Mouse (Mus musculus) liver, embryonic 16.5 days (tissue): Measurements from ENCODE around the gene Acvr1. TPM values are rescaled to one million over a fixed set of nuclear protein-coding genes. Genes with fewer than 3 reads are reported as not detected.

Source experiments
- ATAC-seq: fragments of 200-750 bp; cut with Nextera tagmentation; 2 replicates; pipeline ENCODE4 v1.8.0; 2017; ENCODE audit warnings: low read depth, mild to moderate bottlenecking, moderate number of reproducible peaks, moderate library complexity
- H3K27ac ChIP-seq: fragments of 300-500 bp; sonication (generic); 2 replicates; pipeline ENCODE4 v1.5.1; 2014; ENCODE audit warnings: mild to moderate bottlenecking, low read length
- H3K27me3 ChIP-seq: fragments of 300-500 bp; sonication (generic); 2 replicates; pipeline ENCODE4 v1.6.1; 2014; ENCODE audit warnings: low read depth, low read length, mixed read lengths; ENCODE audit not compliant: control insufficient read depth, insufficient read depth
- H3K36me3 ChIP-seq: fragments of 300-500 bp; sonication (generic); 2 replicates; pipeline ENCODE4 v1.6.1; 2014; ENCODE audit warnings: mild to moderate bottlenecking; ENCODE audit not compliant: control insufficient read depth, insufficient read depth
- H3K4me1 ChIP-seq: fragments of 300-500 bp; sonication (generic); 2 replicates; pipeline ENCODE4 v1.6.1; 2014; ENCODE audit warnings: low read depth, low read length, mixed read lengths; ENCODE audit not compliant: control insufficient read depth
- H3K4me2 ChIP-seq: fragments of 300-500 bp; sonication (generic); 2 replicates; pipeline ENCODE4 v1.6.1; 2014; ENCODE audit warnings: low read depth, low read length, mixed read lengths
- H3K4me3 ChIP-seq: fragments of 300-500 bp; sonication (generic); 2 replicates; pipeline ENCODE4 v1.5.1; 2014; ENCODE audit warnings: low read depth, mild to moderate bottlenecking, low read length
- H3K9ac ChIP-seq: fragments of 300-500 bp; sonication (generic); 2 replicates; pipeline ENCODE4 v1.6.1; 2014; ENCODE audit warnings: low read depth, low read length
- H3K9me3 ChIP-seq: fragments of 300-500 bp; sonication (generic); replicated peaks from 2 replicates; pipeline ENCODE4 v1.6.1; 2016; ENCODE audit warnings: low read length; ENCODE audit not compliant: control insufficient read depth
- WGBS: fragments of 180-500 bp; shearing (Covaris S2); extraction: QIAGEN DNeasy Blood & Tissue Kit; methylation state at CpG from one replicate; pipeline ENCODE4 v1.1.7; 2014; ENCODE audit not compliant: insufficient replicate concordance; 5-methylcytosine and 5-hydroxymethylcytosine counted together
- polyA plus RNA-seq: library from polyadenylated mRNA; unstranded; fragments of >200 nt; fragmentation: Nextera tagmentation; extraction: Ambion mirVana; gene quantifications from 2 replicates; pipeline ENCODE4 v1.2.1, GENCODE M21; 2015

Acvr1 gene
- polyA plus RNA-seq, 1 experiment from 2014 or later: 2.0 TPM

GRCm38 (mm10) chr2:58520727-58521126 lies 46.2 kb downstream of the Acvr1 start:
- Histone ChIP-seq H3K9ac (no peak overlapping the region), H3K9me3 (no peaks in the 10 kb centered on the region), H3K27ac (no peak overlapping the region), H3K4me1 (no peaks in the 10 kb centered on the region), H3K4me2 (no peak overlapping the region), H3K27me3 (no peaks in the 10 kb centered on the region), H3K4me3 (no peak overlapping the region), H3K36me3 (no peaks in the 10 kb centered on the region)
- 63% methylated on average over 9 of the region's 9 CpGs for WGBS
- ATAC-seq: no peak

- WGBS: 65% methylated on average over 1 of the region's 1 CpGs
These were observed 48.4 kb downstream of the Acvr1 start for GRCm38 (mm10) chr2:58518517-58518916.

GRCm38 (mm10) chr2:58516920-58517319 lies 50.0 kb downstream of the Acvr1 start:
- no peak for ATAC-seq
- 47% methylated on average over 6 of the region's 6 CpGs for WGBS
- H3K27ac ChIP-seq: no peak overlapping the region
- H3K4me1 ChIP-seq: no peaks in the 10 kb centered on the region; the same call in 1 of the 2 replicates
- no peaks in the 10 kb centered on the region for H3K9me3 ChIP-seq
- no peak overlapping the region for H3K9ac ChIP-seq
- H3K27me3 ChIP-seq: no peaks in the 10 kb centered on the region
- no peak overlapping the region for H3K4me3 ChIP-seq
- no peak overlapping the region for H3K4me2 ChIP-seq
- no peaks in the 10 kb centered on the region for H3K36me3 ChIP-seq

More at GRCm38 (mm10) chr2:58518517-58518916, 48.4 kb downstream of the Acvr1 start:
- H3K9ac ChIP-seq: no peak overlapping the region
- H3K4me3 ChIP-seq: no peak overlapping the region
- no peak overlapping the region for H3K4me2 ChIP-seq
- H3K27me3 ChIP-seq: no peaks in the 10 kb centered on the region
- H3K4me1 ChIP-seq: no peaks in the 10 kb centered on the region; the same call in 1 of the 2 replicates
- H3K36me3 ChIP-seq: no peaks in the 10 kb centered on the region
- no peaks in the 10 kb centered on the region for H3K9me3 ChIP-seq
- ATAC-seq: no peak
- H3K27ac ChIP-seq: no peak overlapping the region

GRCm38 (mm10) chr2:58516000-58516399 lies 51.0 kb downstream of the Acvr1 start:
- H3K9ac ChIP-seq: no peak overlapping the region
- no peaks in the 10 kb centered on the region; the same call in 1 of the 2 replicates for H3K4me1 ChIP-seq
- H3K4me2 ChIP-seq: no peak overlapping the region
- H3K36me3 ChIP-seq: no peaks in the 10 kb centered on the region
- no peak overlapping the region for H3K27ac ChIP-seq
- no peaks in the 10 kb centered on the region for H3K27me3 ChIP-seq
- H3K9me3 ChIP-seq: no peaks in the 10 kb centered on the region
- WGBS: 37% methylated on average over 15 of the region's 15 CpGs
- no peak overlapping the region for H3K4me3 ChIP-seq
- ATAC-seq: no peak

GRCm38 (mm10) chr2:58514489-58514888 lies 52.5 kb downstream of the Acvr1 start:
- Histone ChIP-seq H3K4me2 (no peak overlapping the region), H3K27ac (no peak overlapping the region), H3K9ac (no peak overlapping the region), H3K27me3 (no peaks in the 10 kb centered on the region), H3K4me3 (no peak overlapping the region), H3K36me3 (no peaks in the 10 kb centered on the region), H3K4me1 (no peaks in the 10 kb centered on the region; the same call in 1 of the 2 replicates), H3K9me3 (no peaks in the 10 kb centered on the region)
- no peak for ATAC-seq
- 78% methylated on average over 11 of the region's 11 CpGs for WGBS

- Histone ChIP-seq H3K27me3 (no peaks in the 10 kb centered on the region), H3K9me3 (no peaks in the 10 kb centered on the region), H3K4me1 (no peaks in the 10 kb centered on the region; the same call in 1 of the 2 replicates), H3K4me3 (no peak overlapping the region), H3K27ac (no peak overlapping the region), H3K36me3 (no peaks in the 10 kb centered on the region), H3K4me2 (no peak overlapping the region), H3K9ac (no peak overlapping the region)
- 38% methylated on average over 3 of the region's 3 CpGs for WGBS
- ATAC-seq: peak; percentile 77
These were observed 53.7 kb downstream of the Acvr1 start for GRCm38 (mm10) chr2:58513212-58513611.

GRCm38 (mm10) chr2:58510192-58510591 lies 56.8 kb downstream of the Acvr1 start:
- no peak for ATAC-seq

GRCm38 (mm10) chr2:58505306-58506090 lies 61.5 kb downstream of the Acvr1 start:
- H3K4me1 ChIP-seq: no peaks in the 10 kb centered on the region
- no peak overlapping the region for H3K27ac ChIP-seq
- H3K4me2 ChIP-seq: no peak overlapping the region
- ATAC-seq: no peak
- H3K4me3 ChIP-seq: no peak overlapping the region
- no peaks in the 10 kb centered on the region for H3K36me3 ChIP-seq
- WGBS: 57% methylated on average over 9 of the region's 9 CpGs
- no peaks in the 10 kb centered on the region for H3K9me3 ChIP-seq
- no peak overlapping the region for H3K9ac ChIP-seq
- no peaks in the 10 kb centered on the region for H3K27me3 ChIP-seq

More at GRCm38 (mm10) chr2:58510192-58510591, 56.8 kb downstream of the Acvr1 start:
- H3K36me3 ChIP-seq: no peaks in the 10 kb centered on the region
- no peaks in the 10 kb centered on the region; the same call in 1 of the 2 replicates for H3K4me1 ChIP-seq
- no peaks in the 10 kb centered on the region for H3K27me3 ChIP-seq
- WGBS: 56% methylated on average over 8 of the region's 8 CpGs
- no peak overlapping the region for H3K4me2 ChIP-seq
- H3K27ac ChIP-seq: no peak overlapping the region
- no peaks in the 10 kb centered on the region for H3K9me3 ChIP-seq
- no peak overlapping the region for H3K4me3 ChIP-seq
- H3K9ac ChIP-seq: no peak overlapping the region

- 27% methylated on average over 8 of the region's 8 CpGs for WGBS
- H3K9ac ChIP-seq: no peak overlapping the region
- H3K4me1 ChIP-seq: no peaks in the 10 kb centered on the region
- ATAC-seq: no peak
- H3K27me3 ChIP-seq: no peaks in the 10 kb centered on the region
- H3K36me3 ChIP-seq: no peaks in the 10 kb centered on the region
- H3K9me3 ChIP-seq: no peaks in the 10 kb centered on the region
- H3K27ac ChIP-seq: no peak overlapping the region
- no peak overlapping the region for H3K4me2 ChIP-seq
- H3K4me3 ChIP-seq: no peak overlapping the region
These were observed 70.1 kb downstream of the Acvr1 start for GRCm38 (mm10) chr2:58496647-58497410.
